Mouse (Mus musculus) hindbrain, embryonic 14.5 days (tissue): Measurements from ENCODE around the gene Acbd5. TPM values are rescaled to one million over a fixed set of nuclear protein-coding genes. Genes with fewer than 3 reads are reported as not detected.

ENCODE experiments used
- ATAC-seq: fragments of 200-750 bp; cut with Nextera tagmentation; 2 replicates; pipeline ENCODE4 v1.8.0; 2017; ENCODE audit warnings: moderate number of reproducible peaks, mild to moderate bottlenecking, moderate TSS enrichment, moderate library complexity; ENCODE audit not compliant: low FRiP score
- DNase-seq: peaks from one replicate; pipeline ENCODE4 v3.0.0-alpha.2; 2015; ENCODE audit warnings: low spot score
- H3K27ac ChIP-seq: fragments of 300-500 bp; sonication (generic); 2 replicates; pipeline ENCODE4 v1.5.1; 2014; ENCODE audit warnings: mild to moderate bottlenecking, moderate library complexity
- H3K27me3 ChIP-seq: fragments of 300-500 bp; sonication (generic); 2 replicates; pipeline ENCODE4 v1.6.1; 2014; ENCODE audit warnings: mild to moderate bottlenecking, low read length, mixed read lengths; ENCODE audit not compliant: control insufficient read depth, insufficient read depth
- H3K36me3 ChIP-seq: fragments of 300-500 bp; sonication (generic); replicated peaks from 2 replicates; pipeline ENCODE4 v1.6.1; 2014; ENCODE audit not compliant: control insufficient read depth, insufficient read depth
- H3K4me1 ChIP-seq: fragments of 300-500 bp; sonication (generic); replicated peaks from 2 replicates; pipeline ENCODE4 v1.6.1; 2014; ENCODE audit warnings: antibody characterized with exemption, low read length, mixed read lengths; ENCODE audit not compliant: control insufficient read depth, insufficient read depth
- H3K4me2 ChIP-seq: fragments of 300-500 bp; sonication (generic); replicated peaks from 2 replicates; pipeline ENCODE4 v1.6.1; 2014; ENCODE audit warnings: mild to moderate bottlenecking, moderate library complexity
- H3K4me3 ChIP-seq: fragments of 300-500 bp; sonication (generic); replicated peaks from 2 replicates; pipeline ENCODE4 v1.5.1; 2014; ENCODE audit warnings: mild to moderate bottlenecking, low read length
- H3K9ac ChIP-seq: fragments of 300-500 bp; sonication (generic); 2 replicates; pipeline ENCODE4 v1.6.1; 2014
- H3K9me3 ChIP-seq: fragments of 300-500 bp; sonication (generic); 2 replicates; pipeline ENCODE4 v1.6.1; 2016; ENCODE audit warnings: low read length; ENCODE audit not compliant: control insufficient read depth
- WGBS: fragments of 180-500 bp; shearing (Covaris S2); extraction: QIAGEN DNeasy Blood & Tissue Kit; methylation state at CpG from one replicate; pipeline ENCODE4 v1.1.7; 2014; 5-methylcytosine and 5-hydroxymethylcytosine counted together
- polyA plus RNA-seq: library from polyadenylated mRNA; unstranded; fragments of >200 nt; fragmentation: Nextera tagmentation; extraction: Ambion mirVana; gene quantifications from 2 replicates; pipeline ENCODE4 v1.2.1, GENCODE M21; 2014

Acbd5 gene
- polyA plus RNA-seq, 1 experiment from 2014 or later: 67.2 TPM

- Histone ChIP-seq H3K4me1 (no peaks in the 10 kb centered on the region), H3K4me2 (no peak overlapping the region), H3K4me3 (no peak overlapping the region), H3K27ac (no peak overlapping the region), H3K27me3 (no peaks in the 10 kb centered on the region), H3K9me3 (no peaks in the 10 kb centered on the region), H3K36me3 (peaks cover 83% of the 10 kb centered on the region), H3K9ac (no peak overlapping the region)
- DNase-seq (no peak), ATAC-seq (no peak)
- 98% methylated on average over 8 of the region's 8 CpGs for WGBS
Measured at GRCm38 (mm10) chr2:23084540-23084939, 16.6 kb downstream of the Acbd5 start.

DNA sequence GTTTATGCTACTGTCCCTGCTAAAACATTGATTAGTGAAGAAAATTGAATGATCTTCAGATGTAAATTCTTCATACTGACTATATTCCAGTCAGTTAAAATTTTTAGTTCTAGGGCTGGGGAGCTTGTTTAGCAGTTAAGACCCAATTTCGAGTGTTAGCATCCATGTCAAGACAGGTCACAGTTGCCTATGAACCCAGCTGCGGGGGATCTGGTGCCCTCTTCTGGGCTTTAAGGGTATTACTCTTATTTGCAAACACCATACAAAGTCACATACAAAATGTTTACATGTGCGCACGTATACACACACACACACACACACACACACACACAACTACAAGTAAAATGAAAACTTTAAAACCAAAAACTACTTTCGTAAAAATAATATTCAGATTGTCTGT is 24.2 kb downstream of the Acbd5 start:
- Histone ChIP-seq H3K4me1 (no peaks in the 10 kb centered on the region), H3K4me3 (no peak overlapping the region), H3K4me2 (no peak overlapping the region), H3K36me3 (peaks cover 89% of the 10 kb centered on the region), H3K27me3 (no peaks in the 10 kb centered on the region), H3K27ac (no peak overlapping the region), H3K9ac (no peak overlapping the region), H3K9me3 (no peaks in the 10 kb centered on the region)
- DNase-seq (peak; percentile 50), ATAC-seq (no peak)
- WGBS: 54% methylated on average over 5 of the region's 5 CpGs

DNA sequence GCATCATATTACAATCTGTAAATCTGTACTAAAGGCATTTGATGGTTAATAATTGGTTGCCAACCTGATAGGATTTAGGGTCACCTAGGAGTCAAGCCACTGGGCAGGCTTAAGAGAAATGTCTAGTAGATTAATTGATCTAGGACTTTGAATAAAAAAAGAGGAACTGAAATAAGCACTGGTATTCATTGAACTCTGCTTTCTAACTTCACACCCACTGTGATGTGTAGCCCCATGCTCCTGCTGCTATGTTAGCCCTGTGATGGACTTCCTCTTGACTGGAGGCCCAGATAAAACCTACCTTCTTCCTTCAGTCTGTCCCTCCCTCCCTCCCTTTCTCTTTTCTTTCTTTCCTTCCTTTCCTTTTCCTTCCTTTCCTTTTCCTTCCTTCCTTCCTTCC is 29.1 kb downstream of the Acbd5 start:
- ATAC-seq: no peak
- H3K9ac ChIP-seq: no peak overlapping the region
- no peak for DNase-seq

GRCm38 (mm10) chr2:23102266-23102665 is 34.3 kb downstream of the Acbd5 start:
- H3K9ac ChIP-seq: no peak overlapping the region
- no peak overlapping the region for H3K4me2 ChIP-seq
- no peak overlapping the region for H3K27ac ChIP-seq
- H3K4me3 ChIP-seq: no peak overlapping the region
- H3K27me3 ChIP-seq: no peaks in the 10 kb centered on the region
- H3K36me3 ChIP-seq: peaks cover 30% of the 10 kb centered on the region
- DNase-seq (no peak), ATAC-seq (no peak)
- H3K4me1 ChIP-seq: no peaks in the 10 kb centered on the region
- no peaks in the 10 kb centered on the region for H3K9me3 ChIP-seq

More for the DNA sequence above, 29.1 kb downstream of the Acbd5 start:
- Histone ChIP-seq H3K27me3 (no peaks in the 10 kb centered on the region), H3K36me3 (peaks cover 68% of the 10 kb centered on the region), H3K4me1 (no peaks in the 10 kb centered on the region), H3K4me2 (no peak overlapping the region), H3K9me3 (no peaks in the 10 kb centered on the region), H3K4me3 (no peak overlapping the region), H3K27ac (no peak overlapping the region)

GRCm38 (mm10) chr2:23119573-23119972 is 51.6 kb downstream of the Acbd5 start:
- DNase-seq: no peak
- peaks cover 8% of the 10 kb centered on the region; the same call in 1 of the 2 replicates for H3K36me3 ChIP-seq
- H3K4me2 ChIP-seq: no peak overlapping the region
- ATAC-seq: no peak
- H3K27me3 ChIP-seq: no peaks in the 10 kb centered on the region
- no peak overlapping the region for H3K9ac ChIP-seq
- H3K9me3 ChIP-seq: no peaks in the 10 kb centered on the region
- no peak overlapping the region for H3K27ac ChIP-seq
- H3K4me1 ChIP-seq: no peaks in the 10 kb centered on the region
- no peak overlapping the region for H3K4me3 ChIP-seq

- peaks cover 28% of the 10 kb centered on the region for H3K4me1 ChIP-seq
- ATAC-seq (no peak), DNase-seq (no peak)
- H3K9me3 ChIP-seq: no peaks in the 10 kb centered on the region
- 8% methylated on average over 5 of the region's 5 CpGs for WGBS
- no peaks in the 10 kb centered on the region for H3K36me3 ChIP-seq
- H3K4me2 ChIP-seq: peak overlapping the region; percentile 81
- H3K9ac ChIP-seq: peak overlapping the region; percentile 73
- H3K27me3 ChIP-seq: no peaks in the 10 kb centered on the region
- H3K27ac ChIP-seq: no peak overlapping the region
- H3K4me3 ChIP-seq: peak overlapping the region; percentile 77
Measured at GRCm38 (mm10) chr2:23155199-23155621, 87.2 kb downstream of the Acbd5 start.

- WGBS: under 1% methylated on average over 61 of the region's 61 CpGs
- H3K36me3 ChIP-seq: peaks cover under 1% of the 10 kb centered on the region; the same call in 1 of the 2 replicates
- H3K4me2 ChIP-seq: peak within 1 kb of the TSS; percentile 81
- peak within 1 kb of the TSS; percentile 97 for H3K27ac ChIP-seq
- H3K9ac ChIP-seq: peak within 1 kb of the TSS; percentile 73
- peaks cover 28% of the 10 kb centered on the region for H3K4me1 ChIP-seq
- no peaks in the 10 kb centered on the region for H3K9me3 ChIP-seq
- no peaks in the 10 kb centered on the region for H3K27me3 ChIP-seq
- H3K4me3 ChIP-seq: peak within 1 kb of the TSS; percentile 77
- DNase-seq: peak; percentile 99
- peak; percentile 99 for ATAC-seq
Measured at GRCm38 (mm10) chr2:23155777-23156607, 88.0 kb downstream of the Acbd5 start, which contains the start of the genes Mastl and Yme1l1. Gene Mastl, minus strand, starts transcription at chr2:23156024. Gene Yme1l1, plus strand, starts transcription at chr2:23156369.

DNA sequence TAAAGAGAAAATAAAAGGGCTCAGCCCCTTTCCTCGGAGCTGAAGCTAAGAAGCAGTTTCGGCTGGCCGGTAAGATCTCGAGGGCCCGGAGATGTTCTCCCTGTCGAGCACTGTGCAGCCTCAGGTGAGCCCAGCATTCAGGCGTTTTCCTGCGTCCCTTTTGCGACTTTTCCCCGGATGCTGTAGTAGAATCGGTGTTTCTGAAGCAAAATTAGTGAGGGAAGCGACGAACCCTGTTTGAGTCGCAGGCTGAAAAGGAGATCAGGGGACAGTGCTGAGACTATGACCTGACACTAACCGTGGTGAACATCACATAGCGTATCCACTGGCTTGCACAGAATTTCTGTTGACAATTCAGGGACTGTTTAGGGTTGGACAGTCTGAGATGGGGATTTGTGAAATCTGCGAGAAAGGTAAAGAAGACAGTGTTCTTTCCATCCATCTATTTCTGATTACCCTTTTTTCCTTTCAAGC is 88.7 kb downstream of the Acbd5 start:
- Histone ChIP-seq H3K27ac (peak overlapping the region; percentile 97), H3K4me3 (peak overlapping the region; percentile 77), H3K4me2 (peak overlapping the region; percentile 81), H3K36me3 (peaks cover 6% of the 10 kb centered on the region; the same call in 1 of the 2 replicates), H3K9ac (peak overlapping the region; percentile 73), H3K9me3 (no peaks in the 10 kb centered on the region), H3K4me1 (peaks cover 28% of the 10 kb centered on the region), H3K27me3 (no peaks in the 10 kb centered on the region)
- ATAC-seq: peak; percentile 12; the same call in 1 of the 2 replicates
- under 1% methylated on average over 17 of the region's 17 CpGs for WGBS
- DNase-seq: no peak
